9 mouse cellular contexts compared by ENCODE assay signal in the genomic region with DNA sequence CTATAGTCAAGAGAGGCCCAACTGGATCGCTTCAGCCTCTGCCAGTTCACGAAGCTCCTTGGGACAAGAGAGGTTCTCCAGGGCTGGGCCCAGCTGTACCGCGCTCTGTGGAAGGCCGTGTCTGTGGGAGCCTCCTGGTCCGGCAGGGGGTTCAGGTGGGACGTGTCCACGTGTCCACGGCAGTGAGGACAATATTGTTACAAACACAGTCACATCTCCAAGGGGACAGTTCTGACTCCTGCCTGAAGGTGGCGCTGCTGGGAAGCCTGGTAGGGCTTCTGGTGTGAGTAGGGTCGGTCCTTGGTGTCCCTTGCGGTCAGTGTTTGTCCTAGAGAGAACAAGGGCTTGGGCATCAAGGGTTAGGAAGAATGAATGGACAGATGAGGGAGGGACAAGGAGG. TPM values are rescaled to one million over a fixed set of nuclear protein-coding genes. Genes with fewer than 3 reads are reported as not detected.
DNase-seq lines count a peak whose midpoint lies in the region; ATAC-seq and TF ChIP-seq lines count a peak whose summit lies in the region.
"Had no signal": no experiment of that assay in that cellular context is flagged by ENCODE, and none has a peak within 500 bp of the region (broad histone marks: within the 10 kb centered on the region; RNA-seq: fewer than 3 reads in every experiment).

No protein-coding gene starts in this region.

- H3K4me3 ChIP-seq in forebrain, embryonic 11.5 days (ENCODE audit: low read depth, low read length) = no peak overlapping the region
- no peak overlapping the region for H3K4me3 ChIP-seq in forebrain, embryonic 15.5 days
- no peak overlapping the region for H3K4me3 ChIP-seq in liver, adult 2 months (ENCODE audit: insufficient read depth, low read depth, low read length)
- H3K4me3 ChIP-seq in liver, embryonic 12.5 days = no peak overlapping the region
- H3K4me3 ChIP-seq in cortical plate, adult 2 months (ENCODE audit: insufficient read depth, low read length) = no peak overlapping the region
- H3K4me3 ChIP-seq: heart, embryonic 13.5 days had no signal

- no peaks in the 10 kb centered on the region for H3K27me3 ChIP-seq in forebrain, embryonic 11.5 days (ENCODE audit: control insufficient read depth, insufficient read depth, low read length)
- H3K27me3 ChIP-seq in forebrain, embryonic 15.5 days = no peaks in the 10 kb centered on the region
- H3K27me3 ChIP-seq in liver, adult 2 months (ENCODE audit: control insufficient read depth, insufficient read depth, low read length) = no peaks in the 10 kb centered on the region
- H3K27me3 ChIP-seq in liver, embryonic 12.5 days (replicated peaks) = no peaks in the 10 kb centered on the region
- H3K27me3 ChIP-seq: heart, embryonic 13.5 days had no signal

- no peaks in the 10 kb centered on the region for H3K9me3 ChIP-seq in forebrain, embryonic 11.5 days (ENCODE audit: control insufficient read depth, low read length)
- no peaks in the 10 kb centered on the region for H3K9me3 ChIP-seq in forebrain, embryonic 15.5 days
- H3K9me3 ChIP-seq in liver, embryonic 12.5 days (replicated peaks) = no peaks in the 10 kb centered on the region
- H3K9me3 ChIP-seq: heart, embryonic 13.5 days had no signal

- WGBS in forebrain, embryonic 11.5 days = 91% methylated on average over 12 of the region's 12 CpGs
- 87% methylated on average over 12 of the region's 12 CpGs for WGBS in forebrain, embryonic 15.5 days
- WGBS in liver, adult 2 months = 91% methylated on average over 12 of the region's 12 CpGs
- WGBS in liver, embryonic 12.5 days (ENCODE audit: insufficient replicate concordance) = 78% methylated on average over 12 of the region's 12 CpGs

- no peaks in the 10 kb centered on the region for H3K79me2 ChIP-seq in liver, adult 2 months (ENCODE audit: control insufficient read depth, insufficient read depth, low read length)

- no peak overlapping the region for H3K4me2 ChIP-seq in forebrain, embryonic 11.5 days (ENCODE audit: low read depth, low read length, severe bottlenecking)
- H3K4me2 ChIP-seq in forebrain, embryonic 15.5 days (replicated peaks) = no peak overlapping the region
- no peak overlapping the region for H3K4me2 ChIP-seq in liver, embryonic 12.5 days
- H3K4me2 ChIP-seq: heart, embryonic 13.5 days had no signal

- H3K4me1 ChIP-seq in forebrain, embryonic 11.5 days (replicated peaks; ENCODE audit: control insufficient read depth, insufficient read depth, low read length) = no peaks in the 10 kb centered on the region
- H3K4me1 ChIP-seq in forebrain, embryonic 15.5 days = no peaks in the 10 kb centered on the region
- no peaks in the 10 kb centered on the region for H3K4me1 ChIP-seq in liver, adult 2 months (ENCODE audit: control insufficient read depth, insufficient read depth, low read length)
- H3K4me1 ChIP-seq in liver, embryonic 12.5 days = peaks cover 32% of the 10 kb centered on the region
- H3K4me1 ChIP-seq in cortical plate, adult 2 months (ENCODE audit: control insufficient read depth, insufficient read depth, low read length) = no peaks in the 10 kb centered on the region

- ATAC-seq in forebrain, embryonic 11.5 days (replicated peaks; ENCODE audit: low FRiP score) = no peak
- ATAC-seq in forebrain, embryonic 15.5 days (replicated peaks) = no peak
- no peak for ATAC-seq in liver, embryonic 12.5 days
- no peak for ATAC-seq in erythroid progenitor cell, adult 5-6 weeks (replicated peaks; ENCODE audit: low FRiP score, poor library complexity, severe bottlenecking)

- peaks cover 6% of the 10 kb centered on the region; the same call in 1 of the 2 replicates for H3K36me3 ChIP-seq in forebrain, embryonic 11.5 days (ENCODE audit: control insufficient read depth, insufficient read depth, low read length)
- peaks cover 59% of the 10 kb centered on the region for H3K36me3 ChIP-seq in forebrain, embryonic 15.5 days
- H3K36me3 ChIP-seq in liver, adult 2 months (ENCODE audit: control insufficient read depth, insufficient read depth, low read length) = no peaks in the 10 kb centered on the region
- peaks cover 6% of the 10 kb centered on the region for H3K36me3 ChIP-seq in liver, embryonic 12.5 days

- no peak overlapping the region for H3K27ac ChIP-seq in forebrain, embryonic 11.5 days (ENCODE audit: low read depth, low read length)
- H3K27ac ChIP-seq in forebrain, embryonic 15.5 days (replicated peaks) = no peak overlapping the region
- H3K27ac ChIP-seq in liver, adult 2 months (replicated peaks; ENCODE audit: insufficient read depth, low read depth, low read length) = no peak overlapping the region
- no peak overlapping the region for H3K27ac ChIP-seq in liver, embryonic 12.5 days
- H3K27ac ChIP-seq in cortical plate, adult 2 months (ENCODE audit: insufficient read depth, low read length) = no peak overlapping the region
- H3K27ac ChIP-seq: heart, embryonic 13.5 days had no signal

- no peak for TF ChIP-seq POLR2A in liver, adult 2 months (IDR thresholded peaks at IDR 0.05; ENCODE audit: extremely low read depth, insufficient read depth, low read length)
- no peak for TF ChIP-seq POLR2A in cortical plate, adult 2 months (IDR thresholded peaks at IDR 0.05; ENCODE audit: extremely low read depth, insufficient read depth, low read length)

- no peak overlapping the region for H3K9ac ChIP-seq in forebrain, embryonic 11.5 days (ENCODE audit: low read length)
- no peak overlapping the region for H3K9ac ChIP-seq in forebrain, embryonic 15.5 days (replicated peaks)
- H3K9ac ChIP-seq in liver, adult 2 months (ENCODE audit: low read depth, low read length) = no peak overlapping the region
- H3K9ac ChIP-seq in liver, embryonic 12.5 days = no peak overlapping the region
- H3K9ac ChIP-seq: heart, embryonic 13.5 days had no signal

- peak; percentile 66 for DNase-seq in forebrain, embryonic 11.5 days (ENCODE audit: low spot score)
- no peak for DNase-seq in liver, adult 2 months (ENCODE audit: extremely low read depth, low read depth, low spot score)
- peak; percentile 73 for DNase-seq in testis, postnatal 10 days (ENCODE audit: low spot score)
- DNase-seq in gastrocnemius, postnatal 25 days = no peak

- peak; percentile 59 for TF ChIP-seq CTCF in liver, adult 2 months (IDR thresholded peaks at IDR 0.05; ENCODE audit: low read depth, low read length)
- TF ChIP-seq CTCF in cortical plate, adult 2 months (IDR thresholded peaks at IDR 0.05; ENCODE audit: extremely low read depth, insufficient read depth, low read length) = peak; percentile 50

RNA-seq across cellular contexts. Expression of gene Gtf2ird1, which starts 33.9 kb away (rescaled TPM):
- 99.8 and 103 TPM in 2 replicates for polyA plus RNA-seq in forebrain, embryonic 11.5 days (2014; fragmentation: Nextera tagmentation; extraction: Ambion mirVana)
- 89.7 and 93.3 TPM in 2 replicates for polyA plus RNA-seq in forebrain, embryonic 15.5 days (2015; fragmentation: Nextera tagmentation; extraction: Ambion mirVana)
- 6.5 and 14.8 TPM in 2 replicates for total RNA-seq in liver, adult 2 months (2014; rRNA removed)
- 14.9 and 15.3 TPM in 2 replicates for polyA plus RNA-seq in liver, adult 2 months (2012; rRNA removed)
- polyA plus RNA-seq in liver, embryonic 12.5 days (2016; fragmentation: Nextera tagmentation; extraction: Ambion mirVana) = 23.5 and 26.4 TPM in 2 replicates
- polyA plus RNA-seq in cortical plate, adult 2 months (2012; rRNA removed) = 31.2 and 31.9 TPM in 2 replicates
- total RNA-seq in gastrocnemius, postnatal 25 days (2021) = 1 to 10 TPM; 9.6 to 9.9 TPM
- total RNA-seq in erythroid progenitor cell, adult 5-6 weeks (2015; ENCODE audit: low replicate concordance) = 6.3 and 19.1 TPM in 2 replicates
- total RNA-seq in erythroid progenitor cell, adult 5-6 weeks (2017; ENCODE audit: low replicate concordance) = 0.77 and 1.6 TPM in 2 replicates

Comparison
In these comparisons a context has a peak if more than half of its experiments do, and no peak if none do; other contexts are left out.
1. DNase-seq: peak in forebrain, embryonic 11.5 days (single experiment) and testis, postnatal 10 days (single experiment); none in liver, adult 2 months (single experiment) and gastrocnemius, postnatal 25 days (single experiment).